Mouse (Mus musculus) heart, adult 8-10 months (tissue): Measurements from ENCODE around the gene Tm9sf3. TPM values are rescaled to one million over a fixed set of nuclear protein-coding genes. Genes with fewer than 3 reads are reported as not detected.
A peak's percentile ranks its signal among the peaks of the same experiment; 100 is the strongest.

Experiments used
- DNase-seq: peaks from one replicate; pipeline ENCODE4 v3.0.0; 2022; ENCODE audit warnings: low spot score
- total RNA-seq, 4 experiments: library from RNA; stranded (reverse); gene quantifications; 2 replicates each; pipeline ENCODE4 v1.2.4; 2022

The Tm9sf3 gene
- total RNA-seq, 4 experiments from 2014 or later, result 65.2 to 73.0 (median 67.7) TPM

GRCm38 (mm10) chr19:41262712-41263629 is 826 bp downstream of the Tm9sf3 start:
- DNase-seq, result peak; percentile 59

GRCm38 (mm10) chr19:41260736-41261135 is 3.1 kb downstream of the Tm9sf3 start:
- DNase-seq, result no peak

GRCm38 (mm10) chr19:41259256-41259655 is 4.5 kb downstream of the Tm9sf3 start:
- no peak for DNase-seq

GRCm38 (mm10) chr19:41258707-41259106 is 5.1 kb downstream of the Tm9sf3 start:
- peak; percentile 24 for DNase-seq

GRCm38 (mm10) chr19:41254584-41254983 is 9.2 kb downstream of the Tm9sf3 start:
- no peak for DNase-seq

- no peak for DNase-seq
These were observed 14.8 kb downstream of the Tm9sf3 start for GRCm38 (mm10) chr19:41248968-41249367.

GRCm38 (mm10) chr19:41248271-41248670 is 15.5 kb downstream of the Tm9sf3 start:
- no peak for DNase-seq

- no peak for DNase-seq
These were observed 17.5 kb downstream of the Tm9sf3 start for GRCm38 (mm10) chr19:41246271-41246670.

GRCm38 (mm10) chr19:41244581-41244980 is 19.2 kb downstream of the Tm9sf3 start:
- peak; percentile 43 for DNase-seq

- DNase-seq, result no peak
These were observed 21.8 kb downstream of the Tm9sf3 start for GRCm38 (mm10) chr19:41241997-41242396.

GRCm38 (mm10) chr19:41233698-41234097 is 30.1 kb downstream of the Tm9sf3 start:
- no peak for DNase-seq

GRCm38 (mm10) chr19:41208326-41208725 is 55.5 kb downstream of the Tm9sf3 start:
- DNase-seq, result no peak

- DNase-seq, result peak; percentile 31
These were observed 56.9 kb downstream of the Tm9sf3 start, which contains the start of gene Tll2 for GRCm38 (mm10) chr19:41206811-41207344. Gene Tll2, minus strand, starts transcription at chr19:41206835.

GRCm38 (mm10) chr19:41206041-41206810 is 57.6 kb downstream of the Tm9sf3 start:
- no peak for DNase-seq

- DNase-seq, result peak; percentile 13
These were observed 59.4 kb downstream of the Tm9sf3 start for GRCm38 (mm10) chr19:41204159-41205081.

GRCm38 (mm10) chr19:41197606-41198005 is 66.2 kb downstream of the Tm9sf3 start:
- DNase-seq, result no peak

GRCm38 (mm10) chr19:41193379-41193778 is 70.4 kb downstream of the Tm9sf3 start:
- no peak for DNase-seq

GRCm38 (mm10) chr19:41192953-41193352 is 70.8 kb downstream of the Tm9sf3 start:
- no peak for DNase-seq

GRCm38 (mm10) chr19:41191724-41192123 is 72.1 kb downstream of the Tm9sf3 start:
- no peak for DNase-seq

GRCm38 (mm10) chr19:41190876-41191434 is 72.8 kb downstream of the Tm9sf3 start:
- DNase-seq, result no peak

GRCm38 (mm10) chr19:41177331-41177730 is 86.5 kb downstream of the Tm9sf3 start:
- DNase-seq, result no peak
